Mouse (Mus musculus) mature B cell (primary cell): ENCODE measurements around the gene Ndufaf2.

Experiments used
- in situ Hi-C: fragments of 300-500 bp; cut with MboI; formaldehyde crosslinking; loops from 2 replicates; pipeline ENCODE4 v1.14.3; 2019

Gene Ndufaf2

GRCm38 (mm10) chr13:107962741-107963140, 195.7 kb downstream of the Ndufaf2 start:
- in situ Hi-C loops: no loop called here

- in situ Hi-C loops: no loop called here
Observed at GRCm38 (mm10) chr13:107961972-107962371, 196.5 kb downstream of the Ndufaf2 start.

GRCm38 (mm10) chr13:107961501-107961900, 196.9 kb downstream of the Ndufaf2 start:
- in situ Hi-C loops: no loop called here

- in situ Hi-C loops: no loop called here
Observed at GRCm38 (mm10) chr13:107960549-107960948, 197.9 kb downstream of the Ndufaf2 start.

GRCm38 (mm10) chr13:107959891-107960290, 198.5 kb downstream of the Ndufaf2 start:
- in situ Hi-C loops: no loop called here

GRCm38 (mm10) chr13:107956246-107956645, 202.2 kb downstream of the Ndufaf2 start:
- in situ Hi-C loops: no loop called here

- in situ Hi-C loops: no loop called here
Observed at GRCm38 (mm10) chr13:107955327-107956110, 202.9 kb downstream of the Ndufaf2 start.

GRCm38 (mm10) chr13:107954445-107955261, 203.8 kb downstream of the Ndufaf2 start:
- in situ Hi-C loops: no loop called here

- in situ Hi-C loops: no loop called here
Observed at GRCm38 (mm10) chr13:107954100-107954444, 204.4 kb downstream of the Ndufaf2 start.
